Mouse (Mus musculus): ENCODE data around the gene Zbp1. TPM values are rescaled to one million over a fixed set of nuclear protein-coding genes. Genes with fewer than 3 reads are reported as not detected.

Gene Zbp1
- polyA plus RNA-seq, 1 experiment from 2014 or later, result not detected

- no peak overlapping the region for H3K9ac ChIP-seq (ENCODE audit: low read depth, low read length)
- no peaks in the 10 kb centered on the region for H3K36me3 ChIP-seq (ENCODE audit: control insufficient read depth, insufficient read depth, low read length)
- H3K27me3 ChIP-seq (ENCODE audit: control insufficient read depth, insufficient read depth, low read depth, low read length), result no peaks in the 10 kb centered on the region
- no peak overlapping the region for H3K4me2 ChIP-seq (ENCODE audit: low read length)
- WGBS, result 69% methylated on average over 6 of the region's 6 CpGs
- no peak overlapping the region for H3K4me3 ChIP-seq (ENCODE audit: low read depth, low read length)
- no peaks in the 10 kb centered on the region for H3K9me3 ChIP-seq (replicated peaks; ENCODE audit: control insufficient read depth, low read length, poor library complexity, severe bottlenecking)
- no peak for ATAC-seq
- no peaks in the 10 kb centered on the region for H3K4me1 ChIP-seq (ENCODE audit: control insufficient read depth, insufficient read depth, low read length)
- H3K27ac ChIP-seq (ENCODE audit: low read length), result no peak overlapping the region
These were observed 33.4 kb downstream of the Zbp1 start for GRCm38 (mm10) chr2:173185282-173185681.

- no peaks in the 10 kb centered on the region for H3K4me1 ChIP-seq (ENCODE audit: control insufficient read depth, insufficient read depth, low read length)
- no peak overlapping the region for H3K27ac ChIP-seq (ENCODE audit: low read length)
- no peaks in the 10 kb centered on the region for H3K27me3 ChIP-seq (ENCODE audit: control insufficient read depth, insufficient read depth, low read depth, low read length)
- H3K9ac ChIP-seq (ENCODE audit: low read depth, low read length), result no peak overlapping the region
- no peak overlapping the region for H3K4me2 ChIP-seq (ENCODE audit: low read length)
- H3K9me3 ChIP-seq (replicated peaks; ENCODE audit: control insufficient read depth, low read length, poor library complexity, severe bottlenecking), result no peaks in the 10 kb centered on the region
- ATAC-seq, result no peak
- no peak overlapping the region for H3K4me3 ChIP-seq (ENCODE audit: low read depth, low read length)
- H3K36me3 ChIP-seq (ENCODE audit: control insufficient read depth, insufficient read depth, low read length), result no peaks in the 10 kb centered on the region
- WGBS, result 63% methylated on average over 11 of the region's 11 CpGs
These were observed 34.1 kb downstream of the Zbp1 start for GRCm38 (mm10) chr2:173184475-173185080.

GRCm38 (mm10) chr2:173183836-173184460 is 34.8 kb downstream of the Zbp1 start:
- Histone ChIP-seq H3K27me3 (ENCODE audit: control insufficient read depth, insufficient read depth, low read depth, low read length) (no peaks in the 10 kb centered on the region), H3K4me1 (ENCODE audit: control insufficient read depth, insufficient read depth, low read length) (no peaks in the 10 kb centered on the region), H3K9ac (ENCODE audit: low read depth, low read length) (no peak overlapping the region), H3K9me3 (replicated peaks; ENCODE audit: control insufficient read depth, low read length, poor library complexity, severe bottlenecking) (no peaks in the 10 kb centered on the region), H3K4me3 (ENCODE audit: low read depth, low read length) (no peak overlapping the region), H3K27ac (ENCODE audit: low read length) (no peak overlapping the region), H3K4me2 (ENCODE audit: low read length) (no peak overlapping the region), H3K36me3 (ENCODE audit: control insufficient read depth, insufficient read depth, low read length) (no peaks in the 10 kb centered on the region)
- 15% methylated on average over 8 of the region's 8 CpGs for WGBS
- no peak for ATAC-seq

GRCm38 (mm10) chr2:173183311-173183710 is 35.4 kb downstream of the Zbp1 start:
- H3K4me3 ChIP-seq (ENCODE audit: low read depth, low read length), result no peak overlapping the region
- no peak for ATAC-seq
- H3K27me3 ChIP-seq (ENCODE audit: control insufficient read depth, insufficient read depth, low read depth, low read length), result no peaks in the 10 kb centered on the region
- no peak overlapping the region for H3K9ac ChIP-seq (ENCODE audit: low read depth, low read length)
- WGBS, result 90% methylated on average over 10 of the region's 10 CpGs
- no peak overlapping the region for H3K27ac ChIP-seq (ENCODE audit: low read length)
- H3K4me1 ChIP-seq (ENCODE audit: control insufficient read depth, insufficient read depth, low read length), result no peaks in the 10 kb centered on the region
- H3K4me2 ChIP-seq (ENCODE audit: low read length), result no peak overlapping the region
- no peaks in the 10 kb centered on the region for H3K36me3 ChIP-seq (ENCODE audit: control insufficient read depth, insufficient read depth, low read length)
- no peaks in the 10 kb centered on the region for H3K9me3 ChIP-seq (replicated peaks; ENCODE audit: control insufficient read depth, low read length, poor library complexity, severe bottlenecking)

- Histone ChIP-seq H3K9me3 (replicated peaks; ENCODE audit: control insufficient read depth, low read length, poor library complexity, severe bottlenecking) (no peaks in the 10 kb centered on the region), H3K4me1 (ENCODE audit: control insufficient read depth, insufficient read depth, low read length) (no peaks in the 10 kb centered on the region), H3K27me3 (ENCODE audit: control insufficient read depth, insufficient read depth, low read depth, low read length) (no peaks in the 10 kb centered on the region), H3K4me3 (ENCODE audit: low read depth, low read length) (no peak overlapping the region), H3K4me2 (ENCODE audit: low read length) (no peak overlapping the region), H3K36me3 (ENCODE audit: control insufficient read depth, insufficient read depth, low read length) (no peaks in the 10 kb centered on the region), H3K9ac (ENCODE audit: low read depth, low read length) (no peak overlapping the region), H3K27ac (ENCODE audit: low read length) (no peak overlapping the region)
- no peak for ATAC-seq
- WGBS, result 75% methylated on average over 7 of the region's 7 CpGs
These were observed 35.9 kb downstream of the Zbp1 start for GRCm38 (mm10) chr2:173182796-173183195.

- Histone ChIP-seq H3K27ac (ENCODE audit: low read length) (no peak overlapping the region), H3K27me3 (ENCODE audit: control insufficient read depth, insufficient read depth, low read depth, low read length) (no peaks in the 10 kb centered on the region), H3K9me3 (replicated peaks; ENCODE audit: control insufficient read depth, low read length, poor library complexity, severe bottlenecking) (no peaks in the 10 kb centered on the region), H3K9ac (ENCODE audit: low read depth, low read length) (no peak overlapping the region), H3K4me2 (ENCODE audit: low read length) (no peak overlapping the region), H3K36me3 (ENCODE audit: control insufficient read depth, insufficient read depth, low read length) (no peaks in the 10 kb centered on the region), H3K4me1 (ENCODE audit: control insufficient read depth, insufficient read depth, low read length) (no peaks in the 10 kb centered on the region), H3K4me3 (ENCODE audit: low read depth, low read length) (no peak overlapping the region)
- no peak for ATAC-seq
- WGBS, result 83% methylated on average over 7 of the region's 7 CpGs
These were observed 36.8 kb downstream of the Zbp1 start for GRCm38 (mm10) chr2:173181901-173182300.

- Histone ChIP-seq H3K4me2 (ENCODE audit: low read length) (no peak overlapping the region), H3K27ac (ENCODE audit: low read length) (no peak overlapping the region), H3K9ac (ENCODE audit: low read depth, low read length) (no peak overlapping the region), H3K4me1 (ENCODE audit: control insufficient read depth, insufficient read depth, low read length) (no peaks in the 10 kb centered on the region), H3K4me3 (ENCODE audit: low read depth, low read length) (no peak overlapping the region), H3K27me3 (ENCODE audit: control insufficient read depth, insufficient read depth, low read depth, low read length) (no peaks in the 10 kb centered on the region), H3K36me3 (ENCODE audit: control insufficient read depth, insufficient read depth, low read length) (no peaks in the 10 kb centered on the region), H3K9me3 (replicated peaks; ENCODE audit: control insufficient read depth, low read length, poor library complexity, severe bottlenecking) (no peaks in the 10 kb centered on the region)
- WGBS, result 68% methylated on average over 4 of the region's 5 CpGs
- no peak for ATAC-seq
These were observed 37.2 kb downstream of the Zbp1 start for GRCm38 (mm10) chr2:173181486-173181885.

GRCm38 (mm10) chr2:173180721-173181388 is 37.9 kb downstream of the Zbp1 start:
- H3K36me3 ChIP-seq (ENCODE audit: control insufficient read depth, insufficient read depth, low read length), result no peaks in the 10 kb centered on the region
- no peaks in the 10 kb centered on the region for H3K27me3 ChIP-seq (ENCODE audit: control insufficient read depth, insufficient read depth, low read depth, low read length)
- H3K4me2 ChIP-seq (ENCODE audit: low read length), result no peak overlapping the region
- ATAC-seq, result no peak
- H3K4me3 ChIP-seq (ENCODE audit: low read depth, low read length), result no peak overlapping the region
- no peak overlapping the region for H3K9ac ChIP-seq (ENCODE audit: low read depth, low read length)
- WGBS, result 85% methylated on average over 11 of the region's 11 CpGs
- no peaks in the 10 kb centered on the region for H3K9me3 ChIP-seq (replicated peaks; ENCODE audit: control insufficient read depth, low read length, poor library complexity, severe bottlenecking)
- no peaks in the 10 kb centered on the region for H3K4me1 ChIP-seq (ENCODE audit: control insufficient read depth, insufficient read depth, low read length)
- H3K27ac ChIP-seq (ENCODE audit: low read length), result no peak overlapping the region

- H3K4me1 ChIP-seq (ENCODE audit: control insufficient read depth, insufficient read depth, low read length), result no peaks in the 10 kb centered on the region
- no peaks in the 10 kb centered on the region for H3K9me3 ChIP-seq (replicated peaks; ENCODE audit: control insufficient read depth, low read length, poor library complexity, severe bottlenecking)
- H3K27me3 ChIP-seq (ENCODE audit: control insufficient read depth, insufficient read depth, low read depth, low read length), result no peaks in the 10 kb centered on the region
- no peak for ATAC-seq
- no peak overlapping the region for H3K4me3 ChIP-seq (ENCODE audit: low read depth, low read length)
- H3K27ac ChIP-seq (ENCODE audit: low read length), result no peak overlapping the region
- H3K4me2 ChIP-seq (ENCODE audit: low read length), result no peak overlapping the region
- no peaks in the 10 kb centered on the region for H3K36me3 ChIP-seq (ENCODE audit: control insufficient read depth, insufficient read depth, low read length)
- no peak overlapping the region for H3K9ac ChIP-seq (ENCODE audit: low read depth, low read length)
- 81% methylated on average over 4 of the region's 4 CpGs for WGBS
These were observed 38.7 kb downstream of the Zbp1 start for GRCm38 (mm10) chr2:173180026-173180425.

All from midbrain, embryonic 16.5 days (tissue).